Mouse (Mus musculus) cerebellum, postnatal 36 days (tissue): ENCODE results near the gene Abl2.
"Not testable (repeated sequence)": the region's sequence is repeated elsewhere in the genome, so short reads cannot be mapped to it uniquely, and the experiment has no call there.

Experiments used
- DNase-seq, 2 experiments: peaks; one replicate each; pipeline ENCODE4 v3.0.0; 2021 to 2022; ENCODE audit warnings: mixed read lengths in 2 of 2

The Abl2 gene

DNA sequence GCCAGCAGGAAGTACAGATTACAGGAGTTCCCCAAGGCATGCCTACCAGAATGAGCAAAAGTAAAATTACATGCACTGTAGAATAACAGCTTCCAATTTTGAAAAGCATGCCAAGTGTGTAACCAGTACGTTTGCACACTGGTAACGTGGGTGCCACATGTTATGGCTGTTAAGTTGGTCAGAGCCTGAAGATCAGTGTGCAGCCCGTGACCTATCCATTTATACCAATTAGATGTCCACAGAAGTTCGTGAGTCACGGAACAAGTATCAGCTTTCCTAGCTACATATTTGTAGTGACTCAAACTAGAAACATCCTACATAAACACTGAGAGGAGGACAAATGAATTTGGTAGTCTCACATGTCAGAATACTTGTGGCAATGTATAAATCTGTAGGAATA, 80.9 kb downstream of the Abl2 start:
- DNase-seq = no peak

GRCm38 (mm10) chr1:156640577-156640976, 82.0 kb downstream of the Abl2 start:
- peak in 1 of 2 experiments; percentile 48 for DNase-seq

DNA sequence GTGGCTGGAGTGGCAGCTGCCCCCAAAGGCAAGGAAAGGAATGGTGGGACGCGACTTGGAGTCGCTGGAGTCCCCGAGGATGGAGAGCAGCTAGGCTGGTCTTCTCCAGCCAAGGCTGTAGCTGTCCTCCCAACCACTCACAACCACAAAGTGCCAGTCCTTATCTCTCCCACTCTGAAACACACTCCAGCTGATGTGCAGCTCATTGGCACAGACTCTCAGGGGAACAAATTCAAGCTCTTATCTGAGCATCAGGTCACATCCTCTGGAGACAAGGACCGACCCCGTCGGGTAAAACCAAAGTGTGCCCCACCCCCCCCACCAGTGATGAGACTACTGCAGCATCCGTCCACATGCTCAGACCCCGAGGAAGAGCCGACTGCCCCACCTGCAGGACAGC, 83.2 kb downstream of the Abl2 start:
- DNase-seq = no peak

DNA sequence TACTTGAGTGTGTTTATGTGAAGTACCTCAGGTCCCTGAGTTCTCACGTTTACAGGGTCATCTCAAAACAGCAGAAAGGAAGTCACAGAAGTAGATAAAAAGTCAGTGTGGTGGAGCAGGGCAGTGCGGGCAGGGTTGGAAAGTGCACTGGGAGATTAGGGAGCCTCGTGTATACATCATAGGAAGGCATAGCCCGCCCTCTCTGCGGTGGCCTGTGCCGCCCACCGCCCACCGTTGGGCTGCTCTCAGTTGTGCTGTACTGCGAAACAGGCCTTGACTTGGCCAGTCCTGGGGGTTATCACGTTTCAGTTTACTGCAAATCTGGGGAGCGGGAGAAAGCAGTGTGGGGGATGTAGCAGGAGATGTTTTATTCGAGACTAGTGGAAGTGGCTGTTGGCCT, 84.2 kb downstream of the Abl2 start:
- DNase-seq = no peak

DNA sequence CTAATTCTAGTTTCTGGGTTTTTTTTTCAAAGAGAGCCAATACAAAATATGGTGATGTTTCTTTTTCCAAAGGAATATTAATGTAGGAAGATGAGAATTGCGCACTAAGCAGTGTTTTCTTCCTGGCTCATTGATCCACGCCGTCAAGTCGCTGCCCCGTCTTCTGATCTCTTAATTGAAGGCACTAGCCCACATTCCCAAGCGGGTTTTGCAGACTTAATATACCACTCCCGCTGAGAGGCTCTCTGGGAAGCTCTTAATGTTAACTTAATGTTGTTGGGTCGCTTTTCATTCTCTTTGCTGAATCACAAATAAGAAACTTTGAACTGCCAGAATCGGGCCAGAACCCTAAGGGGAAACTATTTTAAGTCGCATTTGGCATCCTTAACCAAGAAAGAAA, 85.5 kb downstream of the Abl2 start:
- DNase-seq = no peak

DNA sequence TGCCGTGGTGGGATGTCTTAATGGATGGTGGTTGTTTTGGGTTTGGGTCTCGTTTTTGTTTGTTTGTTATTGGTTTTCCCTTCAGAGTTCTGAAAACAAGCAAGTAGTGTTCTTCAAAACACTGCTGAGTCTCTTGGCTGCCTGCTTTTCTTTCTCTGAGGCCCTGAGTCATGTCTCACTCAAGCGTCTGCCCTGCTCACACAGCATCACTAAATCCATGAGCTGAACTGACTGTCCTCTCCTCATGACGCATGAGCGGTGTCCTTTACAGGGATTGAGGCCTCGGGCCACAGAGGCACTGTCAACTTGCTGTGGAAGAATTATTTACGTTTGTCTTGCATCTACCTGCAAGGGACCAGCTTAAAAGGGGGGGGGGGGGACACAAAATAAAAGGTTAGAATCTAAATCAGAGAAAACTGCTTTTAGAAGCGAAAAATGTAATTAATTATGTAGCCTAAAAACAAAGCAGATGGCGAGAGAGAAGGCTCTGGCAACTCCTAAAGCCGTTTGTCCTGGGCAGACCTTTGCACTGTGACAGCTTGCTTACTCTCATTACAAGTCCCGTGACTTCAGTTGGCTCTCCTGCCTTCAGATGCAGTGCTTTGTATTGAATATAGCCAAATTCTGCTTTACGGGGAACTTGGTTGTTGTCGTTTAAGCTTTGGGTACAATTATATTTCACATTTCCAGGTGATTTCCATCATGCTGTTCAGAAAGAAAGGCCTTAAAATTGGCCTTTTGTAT, 86.4 kb downstream of the Abl2 start:
- DNase-seq = peak; percentile 45 to 62

- DNase-seq = peak; percentile 35 to 43
Measured at GRCm38 (mm10) chr1:156645971-156646370, 87.4 kb downstream of the Abl2 start.

DNA sequence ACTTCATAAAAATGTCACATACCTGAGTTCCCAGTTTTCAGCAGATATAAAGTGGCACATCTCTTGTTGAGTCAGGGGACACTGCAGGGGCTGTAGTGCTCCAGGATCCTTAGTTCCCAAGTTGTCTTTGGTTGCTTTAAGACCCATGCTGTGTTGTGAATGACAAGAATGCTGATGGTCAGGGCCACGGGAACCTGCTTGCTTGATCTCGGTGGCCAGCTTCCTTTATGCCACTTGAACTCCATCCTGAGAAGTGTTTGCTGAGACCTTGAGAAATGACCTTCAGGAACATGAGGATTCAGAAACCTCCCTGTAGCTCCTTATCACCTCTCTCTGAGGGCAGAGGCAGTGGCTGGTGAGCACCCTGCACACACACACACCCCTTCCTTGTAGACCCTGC, 90.1 kb downstream of the Abl2 start:
- no peak for DNase-seq

- no peak for DNase-seq
Measured at GRCm38 (mm10) chr1:156650631-156651030, 92.0 kb downstream of the Abl2 start.

GRCm38 (mm10) chr1:156652189-156652822, 93.7 kb downstream of the Abl2 start:
- no peak for DNase-seq

- DNase-seq = no peak
Measured at GRCm38 (mm10) chr1:156654735-156655530, 96.3 kb downstream of the Abl2 start.

DNA sequence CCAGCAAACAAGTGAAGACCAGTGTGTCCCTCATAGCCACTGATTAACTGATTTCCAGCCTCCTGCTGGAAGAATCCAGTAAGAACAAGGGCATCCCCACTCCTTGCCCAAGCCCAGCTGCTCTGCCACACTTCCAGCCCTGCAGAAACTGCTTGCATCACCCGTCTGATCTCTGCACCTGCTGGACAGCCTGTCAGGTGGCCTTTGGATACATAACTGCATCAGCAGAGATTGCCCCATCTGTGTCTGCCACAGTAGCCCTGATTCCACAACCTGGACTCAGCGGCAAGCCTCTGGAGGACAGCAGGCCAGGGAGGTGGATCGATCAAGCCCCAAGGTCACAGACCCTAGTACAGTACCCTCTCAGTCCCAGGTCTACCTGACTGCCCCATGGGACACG, 98.9 kb downstream of the Abl2 start:
- no peak for DNase-seq

GRCm38 (mm10) chr1:156658676-156659075, 100.1 kb downstream of the Abl2 start:
- peak; percentile 67 to 69 for DNase-seq

- no peak for DNase-seq
Measured at GRCm38 (mm10) chr1:156659906-156660659, 101.5 kb downstream of the Abl2 start.

DNA sequence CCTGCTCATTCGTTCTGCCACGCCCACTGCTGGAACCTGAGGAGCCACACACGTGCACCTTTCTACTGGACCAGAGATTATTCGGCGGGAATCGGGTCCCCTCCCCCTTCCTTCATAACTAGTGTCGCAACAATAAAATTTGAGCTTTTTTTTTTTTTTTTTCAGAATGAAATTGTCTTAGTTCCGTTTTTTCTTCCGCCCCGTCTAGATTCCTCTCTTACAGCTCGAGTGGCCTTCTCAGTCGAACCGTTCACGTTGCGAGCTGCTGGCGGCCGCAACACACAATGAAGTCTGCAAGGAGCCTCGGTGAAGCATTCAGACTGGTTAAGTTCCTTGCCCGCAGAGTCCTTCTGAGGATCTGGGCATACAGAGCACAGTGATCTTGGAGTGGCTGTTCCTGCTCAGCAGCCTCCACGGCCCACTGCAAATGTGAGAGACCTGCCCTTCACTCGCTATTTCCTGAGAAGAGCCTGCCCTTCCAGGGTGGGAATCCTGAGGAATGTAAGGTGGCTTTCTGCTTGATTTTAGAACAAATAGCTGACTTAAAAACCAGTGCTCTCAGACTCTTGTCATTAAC, 102.2 kb downstream of the Abl2 start:
- DNase-seq = not testable (repeated sequence)

GRCm38 (mm10) chr1:156665777-156666176, 107.2 kb downstream of the Abl2 start:
- DNase-seq = no peak

GRCm38 (mm10) chr1:156667141-156667926, 108.7 kb downstream of the Abl2 start:
- no peak for DNase-seq

- no peak for DNase-seq
Measured at GRCm38 (mm10) chr1:156668602-156669001, 110.0 kb downstream of the Abl2 start.

DNA sequence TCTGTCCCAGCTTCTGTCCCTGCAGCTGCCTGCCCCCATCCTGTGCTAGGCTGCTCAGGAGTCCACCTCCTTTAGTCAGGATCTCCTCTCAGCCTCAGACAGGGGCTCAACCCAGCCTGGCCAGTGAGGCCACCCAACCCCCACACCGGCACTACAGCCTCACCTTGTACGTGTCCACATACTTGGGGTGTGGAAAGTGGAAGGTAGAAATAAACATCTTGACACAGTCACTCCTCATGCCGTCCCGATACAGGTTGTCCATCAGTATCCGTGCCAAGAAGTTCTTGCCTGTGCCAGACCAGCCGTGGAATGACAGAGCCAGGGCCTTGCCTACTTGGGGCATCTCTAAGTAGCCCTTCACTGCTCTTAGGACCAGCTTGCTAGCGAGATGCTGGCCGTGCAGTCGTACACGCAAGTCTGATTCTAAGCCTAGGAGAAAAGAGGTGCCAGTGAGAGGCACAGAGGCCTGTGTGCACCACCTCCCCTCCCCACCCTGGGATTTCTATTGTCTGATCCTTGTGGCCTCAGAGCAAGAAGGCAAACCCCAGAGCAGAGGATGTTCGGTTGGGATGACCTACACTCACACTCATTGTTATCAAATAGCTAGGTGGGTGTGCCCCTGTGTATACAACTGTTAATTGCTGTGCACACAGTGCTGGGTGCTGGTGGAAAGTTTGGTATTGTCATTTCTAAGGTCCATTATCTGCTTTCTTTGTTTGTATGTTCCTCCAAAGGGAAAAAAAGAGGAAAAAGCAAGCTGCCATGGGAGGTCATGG, 110.8 kb downstream of the Abl2 start:
- no peak for DNase-seq

DNA sequence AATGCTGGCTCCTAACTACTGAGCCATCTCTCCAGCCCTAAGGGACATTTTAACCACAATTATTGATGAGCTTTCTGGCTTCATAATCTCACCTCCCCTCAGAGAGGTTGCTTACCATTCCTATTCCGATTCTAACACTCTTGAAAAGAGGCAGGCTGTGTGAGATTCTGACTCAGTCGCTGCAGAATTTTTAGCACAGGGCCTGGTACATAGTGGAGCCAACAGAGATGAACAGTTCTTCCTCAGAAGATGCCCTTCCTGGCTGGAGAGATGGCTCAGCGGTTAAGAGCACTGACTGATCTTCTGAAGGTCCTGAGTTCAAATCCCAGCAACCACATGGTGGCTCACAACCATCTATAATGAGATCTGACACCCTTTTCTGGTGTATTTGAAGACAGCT, 113.3 kb downstream of the Abl2 start:
- no peak for DNase-seq
